In the genomic region with DNA sequence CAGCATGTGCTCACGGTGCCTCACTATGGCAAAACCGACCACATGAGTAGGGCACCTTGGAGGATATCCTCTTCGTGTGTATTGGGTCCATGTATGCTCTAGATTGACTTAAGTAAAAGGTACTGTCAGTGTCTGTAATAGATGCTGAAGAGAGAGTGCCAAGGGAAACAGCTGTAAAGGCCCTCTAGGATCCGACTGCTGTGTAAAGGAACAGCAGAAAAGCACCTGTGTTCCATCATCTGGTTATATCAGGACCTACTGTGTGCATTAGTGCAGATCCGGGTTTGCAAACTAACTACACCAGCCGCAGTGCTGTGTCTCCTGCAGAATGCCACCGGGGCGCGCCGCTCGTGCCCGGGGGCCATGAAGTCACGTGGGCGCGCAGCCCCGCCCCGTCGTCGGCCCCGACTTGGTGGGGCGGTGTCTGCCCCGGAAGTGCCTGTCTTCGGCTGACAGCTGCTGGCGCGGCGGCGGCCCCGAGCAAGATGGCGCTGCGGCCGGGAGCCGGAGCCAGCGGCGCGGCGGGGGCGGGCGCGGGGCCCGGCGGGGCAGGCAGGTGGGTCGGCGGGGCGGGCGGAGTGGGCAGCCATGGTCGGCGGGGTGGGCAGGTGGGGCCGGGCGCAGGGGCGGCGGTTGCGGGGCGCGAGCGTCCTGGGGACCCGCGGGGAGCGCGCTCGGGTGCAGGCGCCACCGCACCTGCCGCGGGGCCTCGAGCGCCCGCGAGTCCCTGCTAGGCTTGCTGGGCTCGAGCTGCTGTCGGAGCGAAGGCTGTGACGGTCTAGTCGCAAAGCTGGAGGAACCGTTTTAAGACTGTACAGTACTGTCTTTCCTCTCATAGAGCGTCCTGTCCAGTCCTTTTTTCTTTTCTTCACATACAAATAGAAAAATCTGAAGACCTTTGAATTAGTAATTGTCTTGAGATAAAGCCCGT, we compare ENCODE assay signal across 8 mouse cellular contexts. TPM values are rescaled to one million over a fixed set of nuclear protein-coding genes. Genes with fewer than 3 reads are reported as not detected.
A peak's percentile ranks its signal among the peaks of the same experiment; 100 is the strongest.
DNase-seq lines count a peak whose midpoint lies in the region; ATAC-seq and TF ChIP-seq lines count a peak whose summit lies in the region.

A gene (plus strand): TSS at position 438 of the 931 bp plus-strand sequence.

- peak within 1 kb of the TSS; percentile 77 for H3K4me2 ChIP-seq in heart, embryonic 12.5 days
- peak within 1 kb of the TSS; percentile 69 for H3K4me2 ChIP-seq in kidney, postnatal 0 days (ENCODE audit: low read length)
- H3K4me2 ChIP-seq in liver, embryonic 11.5 days = peak within 1 kb of the TSS; percentile 88
- H3K4me2 ChIP-seq in stomach, embryonic 14.5 days (replicated peaks; ENCODE audit: low read depth, low read length) = peak within 1 kb of the TSS; percentile 60

- TF ChIP-seq CTCF in C2C12 (IDR thresholded peaks at IDR 0.05; ENCODE audit: control insufficient read depth, insufficient read depth, insufficient read length) = no peak
- TF ChIP-seq CTCF in brain, embryonic 14.5 days (IDR thresholded peaks at IDR 0.05; ENCODE audit: borderline replicate concordance, extremely low read depth, insufficient read depth, insufficient read length) = no peak
- peak; percentile 2; the same call in 1 of the 2 replicates for TF ChIP-seq CTCF in kidney, postnatal 0 days (IDR thresholded peaks at IDR 0.05; ENCODE audit: low read depth)

- H3K36me3 ChIP-seq in C2C12 (ENCODE audit: control insufficient read depth, insufficient read depth) = peaks cover 46% of the 10 kb centered on the region
- H3K36me3 ChIP-seq in erythroblast, embryonic 14.5 days (ENCODE audit: control insufficient read depth) = peaks cover 59% of the 10 kb centered on the region
- peaks cover 31% of the 10 kb centered on the region for H3K36me3 ChIP-seq in heart, embryonic 12.5 days
- peaks cover 19% of the 10 kb centered on the region; the same call in 1 of the 2 replicates for H3K36me3 ChIP-seq in kidney, postnatal 0 days (ENCODE audit: insufficient read depth, low read length)
- peaks cover 19% of the 10 kb centered on the region for H3K36me3 ChIP-seq in liver, embryonic 11.5 days (ENCODE audit: control insufficient read depth, insufficient read depth, low read length)
- H3K36me3 ChIP-seq in stomach, embryonic 14.5 days (ENCODE audit: control insufficient read depth, insufficient read depth, low read length) = peaks cover 27% of the 10 kb centered on the region

- no peaks in the 10 kb centered on the region for H3K79me2 ChIP-seq in C2C12 (ENCODE audit: control insufficient read depth, insufficient read depth)

- H3K79me3 ChIP-seq in C2C12 (ENCODE audit: low read depth) = no peaks in the 10 kb centered on the region

- peak; percentile 95 for ATAC-seq in heart, embryonic 12.5 days (ENCODE audit: insufficient number of reproducible peaks, low FRiP score)
- ATAC-seq in kidney, postnatal 0 days (replicated peaks; ENCODE audit: low FRiP score, low read depth) = peak; percentile 94
- peak; percentile 92 for ATAC-seq in liver, embryonic 11.5 days (replicated peaks; ENCODE audit: low FRiP score)
- peak; percentile 90 for ATAC-seq in stomach, embryonic 14.5 days (ENCODE audit: insufficient number of reproducible peaks, insufficient read depth, low FRiP score, low read depth)

- H3K27me3 ChIP-seq in C2C12 (ENCODE audit: control insufficient read depth, insufficient read depth, insufficient read length) = no peaks in the 10 kb centered on the region
- no peaks in the 10 kb centered on the region for H3K27me3 ChIP-seq in erythroblast, embryonic 14.5 days (ENCODE audit: control insufficient read depth)
- H3K27me3 ChIP-seq in heart, embryonic 12.5 days (replicated peaks) = no peaks in the 10 kb centered on the region
- no peaks in the 10 kb centered on the region for H3K27me3 ChIP-seq in kidney, postnatal 0 days (ENCODE audit: insufficient read depth, low read length)
- H3K27me3 ChIP-seq in liver, embryonic 11.5 days (replicated peaks; ENCODE audit: control insufficient read depth, insufficient read depth, low read length) = no peaks in the 10 kb centered on the region
- H3K27me3 ChIP-seq in stomach, embryonic 14.5 days (ENCODE audit: control insufficient read depth, insufficient read depth, low read length) = no peaks in the 10 kb centered on the region

- peak; percentile 77 for TF ChIP-seq POLR2A in brain, embryonic 14.5 days (IDR thresholded peaks at IDR 0.05; ENCODE audit: borderline replicate concordance, extremely low read depth, insufficient read depth, insufficient read length, poor library complexity, severe bottlenecking)

- no peaks in the 10 kb centered on the region for H3K9me3 ChIP-seq in erythroblast, embryonic 14.5 days (ENCODE audit: control insufficient read depth, low read length)
- no peaks in the 10 kb centered on the region for H3K9me3 ChIP-seq in heart, embryonic 12.5 days (replicated peaks)
- no peaks in the 10 kb centered on the region for H3K9me3 ChIP-seq in kidney, postnatal 0 days (replicated peaks; ENCODE audit: low read length)
- H3K9me3 ChIP-seq in liver, embryonic 11.5 days (ENCODE audit: control insufficient read depth, low read length) = no peaks in the 10 kb centered on the region
- no peaks in the 10 kb centered on the region for H3K9me3 ChIP-seq in stomach, embryonic 14.5 days (ENCODE audit: control insufficient read depth, low read depth, low read length)

- H3K4me3 ChIP-seq in C2C12 (ENCODE audit: insufficient read depth, poor library complexity, severe bottlenecking) = peak within 1 kb of the TSS; percentile 41
- peak within 1 kb of the TSS; percentile 88 for H3K4me3 ChIP-seq in erythroblast, embryonic 14.5 days (replicated peaks)
- peak within 1 kb of the TSS; percentile 96 for H3K4me3 ChIP-seq in heart, embryonic 12.5 days
- peak within 1 kb of the TSS; percentile 85 for H3K4me3 ChIP-seq in kidney, postnatal 0 days (replicated peaks; ENCODE audit: low read depth, low read length)
- peak within 1 kb of the TSS; percentile 82 for H3K4me3 ChIP-seq in liver, embryonic 11.5 days (ENCODE audit: low read depth, low read length)
- H3K4me3 ChIP-seq in stomach, embryonic 14.5 days (ENCODE audit: low read depth, low read length) = peak within 1 kb of the TSS; percentile 56

- H3K4me1 ChIP-seq in erythroblast, embryonic 14.5 days (ENCODE audit: control insufficient read depth) = peaks cover 41% of the 10 kb centered on the region
- H3K4me1 ChIP-seq in heart, embryonic 12.5 days (replicated peaks) = peaks cover 7% of the 10 kb centered on the region
- no peaks in the 10 kb centered on the region for H3K4me1 ChIP-seq in kidney, postnatal 0 days (replicated peaks; ENCODE audit: insufficient read depth, low read length)
- peaks cover 20% of the 10 kb centered on the region for H3K4me1 ChIP-seq in liver, embryonic 11.5 days (replicated peaks; ENCODE audit: control insufficient read depth, insufficient read depth, low read length)
- H3K4me1 ChIP-seq in stomach, embryonic 14.5 days (ENCODE audit: control insufficient read depth, insufficient read depth, low read length) = no peaks in the 10 kb centered on the region

- DNase-seq in brain, embryonic 14.5 days (ENCODE audit: low read depth) = peak; percentile 96
- DNase-seq in kidney, postnatal 0 days (ENCODE audit: low spot score) = peak; percentile 91
- DNase-seq in liver, embryonic 11.5 days (ENCODE audit: low spot score) = peak; percentile 90
- DNase-seq in naive thymus-derived CD4-positive, alpha-beta T cell, adult 2 months (ENCODE audit: low read depth) = peak; percentile 92

- peak within 1 kb of the TSS; percentile 94 for H3K9ac ChIP-seq in heart, embryonic 12.5 days
- H3K9ac ChIP-seq in kidney, postnatal 0 days (ENCODE audit: low read depth, low read length) = peak within 1 kb of the TSS; percentile 79
- peak within 1 kb of the TSS; percentile 84 for H3K9ac ChIP-seq in liver, embryonic 11.5 days (ENCODE audit: low read depth, low read length)
- peak within 1 kb of the TSS; percentile 67 for H3K9ac ChIP-seq in stomach, embryonic 14.5 days (replicated peaks; ENCODE audit: low read depth, low read length)

- peak within 1 kb of the TSS; percentile 84 for H3K27ac ChIP-seq in heart, embryonic 12.5 days (ENCODE audit: poor library complexity, severe bottlenecking)
- peak within 1 kb of the TSS; percentile 81 for H3K27ac ChIP-seq in kidney, postnatal 0 days
- H3K27ac ChIP-seq in liver, embryonic 11.5 days (ENCODE audit: low read depth, low read length) = peak within 1 kb of the TSS; percentile 47; the same call in 1 of the 2 replicates
- H3K27ac ChIP-seq in stomach, embryonic 14.5 days (ENCODE audit: low read length) = peak within 1 kb of the TSS; percentile 21; the same call in 1 of the 2 replicates

- H3ac ChIP-seq in C2C12 (ENCODE audit: control insufficient read depth, insufficient read length, low read depth) = peak within 1 kb of the TSS; percentile 63

- 2% methylated on average over 58 of the region's 76 CpGs for WGBS in heart, embryonic 12.5 days
- 1% methylated on average over 72 of the region's 76 CpGs for WGBS in kidney, postnatal 0 days
- 2% methylated on average over 74 of the region's 76 CpGs for whole genome bisulfite sequencing in liver, embryonic 11.5 days
- 1% methylated on average over 70 of the region's 76 CpGs for WGBS in stomach, embryonic 14.5 days

TF ChIP-seq in C2C12, 6 proteins besides CTCF, POLR2A, EP300 and RAD21:
- TF ChIP-seq CEBPB (IDR thresholded peaks at IDR 0.05; ENCODE audit: low read depth) (no peak), FOSL1 (IDR thresholded peaks at IDR 0.05; ENCODE audit: insufficient read depth, low read length, poor library complexity, severe bottlenecking) (no peak), MYOD1 (IDR thresholded peaks at IDR 0.05; ENCODE audit: control insufficient read depth, insufficient read length, low read depth) (peak; percentile 23), USF1 (IDR thresholded peaks at IDR 0.05; ENCODE audit: low read depth) (peak; percentile 94), MYOG (IDR thresholded peaks at IDR 0.05; ENCODE audit: control insufficient read depth, extremely low read depth, insufficient read length) (no peak), MAX (IDR thresholded peaks at IDR 0.05) (peak; percentile 72)

RNA-seq across cellular contexts. Expression of the gene that starts here (rescaled TPM):
- polyA plus RNA-seq in C2C12 (2012; fragmentation: generic; extraction: Trizol) = 4.8 TPM
- 25.0 and 36.8 TPM in 2 replicates for polyA plus RNA-seq in brain, embryonic 14.5 days (2012; rRNA removed)
- polyA plus RNA-seq in erythroblast, embryonic 14.5 days (2012) = 0.24 and 0.28 TPM in 2 replicates
- 11.9 and 15.1 TPM in 2 replicates for polyA plus RNA-seq in heart, embryonic 12.5 days (2016; fragmentation: Nextera tagmentation; extraction: Ambion mirVana)
- 6.9 and 7.3 TPM in 2 replicates for polyA plus RNA-seq in kidney, postnatal 0 days (2015; fragmentation: Nextera tagmentation; extraction: Ambion mirVana)
- polyA plus RNA-seq in liver, embryonic 11.5 days (2014; fragmentation: Nextera tagmentation; extraction: Ambion mirVana) = 9.0 and 11.5 TPM in 2 replicates
- 13.8 and 15.0 TPM in 2 replicates for polyA plus RNA-seq in stomach, embryonic 14.5 days (2014; fragmentation: Nextera tagmentation; extraction: Ambion mirVana)

Comparison
In these comparisons a context has a peak if more than half of its experiments do, and no peak if none do; other contexts are left out.
1. Peak in every context shown above with its lines: DNase-seq, ATAC-seq, H3K4me3 ChIP-seq and H3K27ac ChIP-seq.
2. H3K4me3 ChIP-seq: peak in every context shown above with its lines; median percentile 96 in heart, embryonic 12.5 days; 88 in erythroblast, embryonic 14.5 days; 85 in kidney, postnatal 0 days; 82 in liver, embryonic 11.5 days; 56 in stomach, embryonic 14.5 days; 41 in C2C12.
3. H3K27ac ChIP-seq: peak in every context shown above with its lines; median percentile 84 in heart, embryonic 12.5 days; 81 in kidney, postnatal 0 days; 47 in liver, embryonic 11.5 days; 21 in stomach, embryonic 14.5 days.